Mouse (Mus musculus) spleen, adult 2 months (tissue): ENCODE data around the gene Gng12.

ENCODE experiments used
- CTCF ChIP-seq: fragments of 200-500 bp; IDR thresholded peaks from 2 replicates; pipeline ENCODE4 v1.5.1; 2011; ENCODE audit warnings: mild to moderate bottlenecking, inconsistent platforms; ENCODE audit not compliant: insufficient read depth, insufficient read length, insufficient replicate concordance; ENCODE audit errors: extremely low read depth
- POLR2A ChIP-seq: fragments of 200-500 bp; IDR thresholded peaks from 2 replicates; pipeline ENCODE4 v1.6.1; 2011; ENCODE audit warnings: low read depth, low read length, inconsistent platforms

GRCm38 (mm10) chr6:66981366-66981765 lies 85.2 kb downstream of the Gng12 start:
- TF ChIP-seq CTCF: no peak
- TF ChIP-seq POLR2A: no peak
